Mouse (Mus musculus) small intestine, adult 2 months (tissue): ENCODE results near the gene Zwilch. TPM values are rescaled to one million over a fixed set of nuclear protein-coding genes. Genes with fewer than 3 reads are reported as not detected.
"Not testable (repeated sequence)": the region's sequence is repeated elsewhere in the genome, so short reads cannot be mapped to it uniquely, and the experiment has no call there.

Source experiments
- H3K27ac ChIP-seq: fragments of 200-500 bp; 2 replicates; pipeline ENCODE4 v1.5.1; 2012; ENCODE audit warnings: low read depth, low read length, control low read depth, inconsistent platforms; ENCODE audit not compliant: insufficient read depth
- H3K27me3 ChIP-seq: fragments of 200-500 bp; 2 replicates; pipeline ENCODE4 v1.6.1; 2012; ENCODE audit warnings: mild to moderate bottlenecking, moderate library complexity, low read length, inconsistent platforms; ENCODE audit not compliant: control insufficient read depth, insufficient read depth
- H3K36me3 ChIP-seq: fragments of 200-500 bp; 2 replicates; pipeline ENCODE4 v1.6.1; 2012; ENCODE audit warnings: mild to moderate bottlenecking, low read length, control low read depth, inconsistent platforms; ENCODE audit not compliant: control insufficient read depth, insufficient read depth
- H3K4me1 ChIP-seq: fragments of 200-500 bp; 2 replicates; pipeline ENCODE4 v1.6.1; 2012; ENCODE audit warnings: low read length, inconsistent platforms, mixed read lengths; ENCODE audit not compliant: control insufficient read depth, insufficient read depth, insufficient read length
- H3K4me3 ChIP-seq: fragments of 200-500 bp; 2 replicates; pipeline ENCODE4 v1.5.1; 2012; ENCODE audit warnings: low read depth, mild to moderate bottlenecking, control low read depth, inconsistent platforms, low read length, moderate library complexity
- CTCF ChIP-seq: fragments of 200-500 bp; IDR thresholded peaks from 2 replicates; pipeline ENCODE4 v1.5.1; 2012; ENCODE audit warnings: low read depth, mild to moderate bottlenecking, control low read depth, inconsistent platforms, low read length, moderate library complexity, mixed read lengths; ENCODE audit not compliant: insufficient replicate concordance, insufficient read length; ENCODE audit errors: extremely low read depth
- POLR2A ChIP-seq: fragments of 200-500 bp; IDR thresholded peaks from 2 replicates; pipeline ENCODE4 v1.6.1; 2012; ENCODE audit warnings: low read depth, mild to moderate bottlenecking, control low read depth, inconsistent platforms, low read length, moderate library complexity
- WGBS: fragments of 180-500 bp; shearing (Covaris S2); methylation state at CpG from one replicate; pipeline ENCODE4 v1.1.7; 2018; 5-methylcytosine and 5-hydroxymethylcytosine counted together
- polyA plus RNA-seq: library from polyadenylated mRNA; depleted of rRNA; stranded (reverse); fragments of >200 nt; gene quantifications from 2 replicates; pipeline ENCODE4 v1.2.3, GENCODE M21; 2012

Zwilch gene
- polyA plus RNA-seq, 1 experiment = 1.9 TPM

DNA sequence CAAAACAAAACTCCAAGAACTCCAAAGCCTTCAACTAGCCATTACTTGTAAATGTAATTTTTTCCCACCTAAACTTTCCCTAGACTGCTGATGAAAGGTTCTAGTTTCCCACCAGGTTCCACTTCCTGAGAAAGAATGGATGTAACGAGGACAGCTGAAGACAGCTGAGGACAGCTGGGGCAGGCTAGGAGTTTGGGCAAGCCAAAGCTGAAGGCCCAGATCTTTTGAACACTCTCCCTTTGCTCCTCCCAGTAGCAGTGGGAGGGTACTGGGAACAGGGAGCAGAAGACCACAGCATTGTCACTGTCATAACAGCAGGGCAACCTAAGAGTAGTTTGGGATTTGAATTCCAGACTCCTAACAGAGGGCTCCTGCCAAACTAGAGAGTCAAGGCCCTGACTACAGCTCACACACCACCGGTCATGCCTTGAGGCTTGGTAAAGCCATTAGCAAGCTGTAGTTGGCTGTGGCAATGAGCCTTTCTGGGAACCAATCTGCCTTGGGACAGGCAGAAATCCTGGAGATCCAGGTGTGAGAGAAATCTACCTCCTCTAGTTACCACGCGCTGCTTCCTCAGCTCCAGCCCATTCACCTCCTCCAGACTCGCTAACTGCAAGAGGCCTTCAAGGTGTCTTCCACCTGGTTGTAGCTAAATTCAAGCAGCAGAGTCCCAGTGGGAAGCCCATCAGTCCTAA lies 25.3 kb upstream of the Zwilch start:
- peak overlapping the region; percentile 79 for H3K27ac ChIP-seq
- WGBS = 90% methylated on average over 5 of the region's 5 CpGs
- peaks cover 9% of the 10 kb centered on the region for H3K36me3 ChIP-seq
- no peak overlapping the region for H3K4me3 ChIP-seq
- TF ChIP-seq POLR2A (no peak), CTCF (no peak)
- no peaks in the 10 kb centered on the region for H3K27me3 ChIP-seq
- peaks cover 20% of the 10 kb centered on the region for H3K4me1 ChIP-seq

DNA sequence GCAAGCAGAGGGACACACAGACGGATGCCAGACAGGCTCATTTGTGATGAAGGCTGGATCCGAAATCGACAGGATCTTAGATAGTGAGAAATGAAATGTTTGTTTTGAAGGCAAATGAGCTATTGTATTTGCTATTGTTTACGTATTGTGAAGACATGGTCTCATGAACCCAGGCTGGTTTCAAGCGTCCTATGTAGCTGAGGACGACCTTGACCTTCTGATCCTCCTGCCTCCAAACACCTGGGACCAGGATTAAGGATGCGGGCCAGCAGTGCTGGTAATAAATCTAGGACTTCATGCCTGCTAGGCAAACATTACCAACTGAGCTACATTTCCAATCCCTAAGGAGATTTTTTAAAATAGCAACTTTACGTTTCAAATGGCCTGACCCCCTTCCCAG lies 24.6 kb upstream of the Zwilch start:
- Histone ChIP-seq H3K36me3 (peaks cover 13% of the 10 kb centered on the region), H3K4me1 (peaks cover 20% of the 10 kb centered on the region), H3K27me3 (no peaks in the 10 kb centered on the region), H3K4me3 (no peak overlapping the region), H3K27ac (no peak overlapping the region)
- no peak for TF ChIP-seq CTCF
- no peak for TF ChIP-seq POLR2A
- WGBS = 90% methylated on average over 8 of the region's 8 CpGs

DNA sequence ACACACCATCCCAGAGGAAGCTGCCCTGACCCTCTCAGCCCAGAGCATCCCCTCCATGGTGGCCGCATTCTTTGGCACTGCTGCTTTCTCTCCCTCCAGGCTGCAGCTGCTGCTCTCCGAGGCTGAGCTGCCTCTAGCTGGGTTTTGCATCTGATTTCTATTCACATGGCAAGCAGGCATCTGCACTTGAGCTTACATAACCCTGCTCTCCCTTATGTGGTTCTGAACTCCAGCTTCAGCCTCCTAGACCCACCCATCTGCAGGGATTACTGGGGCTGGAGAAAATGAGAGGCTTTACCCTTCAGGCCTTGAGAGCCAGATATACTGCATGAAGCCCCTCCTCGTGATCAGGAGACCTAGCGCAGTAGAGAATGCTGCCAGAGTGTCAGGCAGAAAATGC lies 22.6 kb upstream of the Zwilch start:
- WGBS = 88% methylated on average over 4 of the region's 4 CpGs
- TF ChIP-seq CTCF = no peak
- TF ChIP-seq POLR2A = no peak
- no peak overlapping the region for H3K27ac ChIP-seq
- H3K4me1 ChIP-seq = peaks cover 20% of the 10 kb centered on the region
- no peak overlapping the region for H3K4me3 ChIP-seq
- H3K27me3 ChIP-seq = no peaks in the 10 kb centered on the region
- H3K36me3 ChIP-seq = peaks cover 26% of the 10 kb centered on the region

DNA sequence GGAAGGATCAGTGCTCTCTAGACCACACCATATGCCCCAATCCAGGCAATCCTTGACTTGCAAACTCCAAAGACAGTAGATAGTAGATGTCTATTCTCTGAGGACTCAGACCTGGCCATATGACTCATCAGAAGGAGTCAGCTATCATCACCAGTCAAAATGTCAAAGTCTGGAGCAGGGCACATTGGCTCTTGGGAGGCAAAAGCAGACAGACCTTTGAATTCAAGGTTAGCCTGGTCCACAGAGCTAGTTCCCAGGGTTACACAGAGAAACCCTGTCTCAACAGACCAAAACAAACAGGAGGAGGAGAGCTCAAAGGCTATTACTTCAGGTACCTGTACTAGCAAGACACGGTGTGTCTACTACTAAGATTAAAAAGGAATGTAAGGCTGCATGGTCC lies 21.0 kb upstream of the Zwilch start:
- H3K36me3 ChIP-seq = peaks cover 31% of the 10 kb centered on the region
- peak overlapping the region; percentile 46 for H3K27ac ChIP-seq
- no peak overlapping the region for H3K4me3 ChIP-seq
- 76% methylated on average over 1 of the region's 1 CpGs for WGBS
- H3K4me1 ChIP-seq = peaks cover 13% of the 10 kb centered on the region
- no peaks in the 10 kb centered on the region for H3K27me3 ChIP-seq
- TF ChIP-seq POLR2A (no peak), CTCF (no peak)

DNA sequence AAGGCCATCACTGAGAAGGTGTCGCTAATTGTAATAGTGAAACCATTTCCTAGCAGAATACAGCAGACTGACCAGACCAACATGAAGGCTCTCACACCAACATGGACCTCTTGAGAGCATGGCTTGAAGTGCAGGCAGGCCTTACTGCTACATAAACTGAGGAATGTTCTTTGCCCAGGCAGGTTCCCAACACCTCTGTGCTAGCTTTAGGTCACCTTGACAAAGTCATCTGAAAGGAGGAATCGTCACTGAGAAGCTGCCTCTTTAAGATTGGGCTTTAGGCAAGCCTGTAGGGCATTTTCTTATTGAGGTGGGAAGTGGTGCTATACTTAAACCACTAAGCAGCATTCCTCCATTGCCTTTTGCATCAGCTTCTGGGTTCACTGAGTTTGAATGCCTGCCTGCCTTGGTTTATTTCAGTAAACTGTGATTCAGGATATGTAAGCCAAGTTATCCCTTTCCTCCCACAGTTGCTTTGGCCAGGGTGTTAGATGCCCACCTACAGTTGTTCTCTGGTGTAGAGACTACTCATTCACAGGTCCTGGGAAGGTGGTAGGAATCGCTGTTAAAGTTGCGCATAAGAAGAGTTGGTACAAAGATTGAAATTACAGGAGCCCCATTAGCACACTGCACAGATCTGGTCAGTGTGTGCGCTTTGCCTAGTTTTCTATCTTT lies 11.4 kb upstream of the Zwilch start:
- no peak for TF ChIP-seq CTCF
- TF ChIP-seq POLR2A = no peak
- Histone ChIP-seq H3K4me1 (peaks cover 3% of the 10 kb centered on the region; the same call in 1 of the 2 replicates), H3K27ac (no peak overlapping the region), H3K36me3 (peaks cover 42% of the 10 kb centered on the region), H3K27me3 (no peaks in the 10 kb centered on the region), H3K4me3 (no peak overlapping the region)
- 93% methylated on average over 5 of the region's 5 CpGs for WGBS

DNA sequence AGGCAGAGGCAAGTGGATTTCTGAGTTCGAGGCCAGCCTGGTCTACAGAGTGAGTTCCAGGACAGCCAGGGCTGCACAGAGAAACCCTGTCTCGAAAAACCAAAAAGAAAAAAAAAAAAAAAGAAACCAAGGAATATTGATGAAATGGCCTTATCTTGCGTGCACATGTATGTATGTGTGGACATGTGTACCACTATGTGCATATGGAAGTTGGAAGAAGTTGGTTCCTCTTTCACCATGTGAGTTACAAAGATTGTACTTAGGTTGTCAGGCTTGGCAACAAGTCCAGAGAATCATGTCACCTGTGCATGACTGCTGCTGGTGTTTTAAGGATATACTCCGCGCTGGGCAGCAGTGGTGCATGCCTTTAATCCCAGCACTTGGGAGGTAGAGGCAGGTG lies 10.4 kb upstream of the Zwilch start:
- not testable (repeated sequence) for H3K4me1 ChIP-seq, H3K4me3 ChIP-seq, H3K27me3 ChIP-seq, H3K27ac ChIP-seq
- 91% methylated on average over 5 of the region's 5 CpGs for WGBS
- H3K36me3 ChIP-seq = peaks cover 43% of the 10 kb centered on the region

DNA sequence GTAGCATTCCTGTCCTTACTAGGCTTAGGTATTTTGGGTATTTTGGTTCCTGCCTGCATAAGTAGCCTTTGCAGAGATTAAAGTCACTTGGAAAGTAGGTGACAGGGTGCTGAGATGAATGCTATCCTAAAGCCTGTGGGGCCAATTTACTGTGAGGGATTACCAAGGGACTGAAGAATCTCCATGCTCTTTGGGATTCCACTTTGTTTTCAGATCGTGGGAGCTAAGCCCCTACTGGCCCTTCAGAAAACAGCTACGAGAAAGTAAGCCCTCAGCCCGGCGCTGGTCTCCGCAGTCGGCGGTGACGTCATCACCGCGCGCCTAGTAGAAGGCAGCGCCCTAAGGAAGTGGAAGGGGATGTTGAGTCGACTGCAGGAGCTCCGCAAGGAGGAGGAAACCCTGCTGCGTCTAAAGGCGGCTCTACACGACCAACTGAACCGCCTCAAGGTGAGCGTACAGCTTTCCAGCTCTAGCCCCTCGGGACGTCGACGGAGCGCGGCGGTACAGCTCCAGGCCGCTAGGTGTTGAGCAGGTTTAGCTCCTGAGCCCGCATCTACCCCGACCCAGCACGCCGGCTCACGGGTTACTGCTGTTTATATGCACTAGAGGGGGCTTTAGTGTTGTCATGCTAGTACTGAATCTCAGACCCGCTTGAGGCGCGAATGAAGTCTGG lies 6.2 kb upstream of the Zwilch start, which contains the start of gene Snapc5:
TSS of gene Snapc5 (plus strand) at position 301 of the 673 bp plus-strand sequence.
- TF ChIP-seq POLR2A (peak; percentile 83), CTCF (peak; percentile 45; the same call in 1 of the 2 replicates)
- Histone ChIP-seq H3K4me1 (peaks cover 3% of the 10 kb centered on the region; the same call in 1 of the 2 replicates), H3K27me3 (no peaks in the 10 kb centered on the region), H3K4me3 (peak within 1 kb of the TSS; percentile 84), H3K36me3 (peaks cover 50% of the 10 kb centered on the region), H3K27ac (peak within 1 kb of the TSS; percentile 87)
- WGBS = under 1% methylated on average over 35 of the region's 35 CpGs
